Mouse (Mus musculus): Measurements from ENCODE around the gene Sox30.

DNA sequence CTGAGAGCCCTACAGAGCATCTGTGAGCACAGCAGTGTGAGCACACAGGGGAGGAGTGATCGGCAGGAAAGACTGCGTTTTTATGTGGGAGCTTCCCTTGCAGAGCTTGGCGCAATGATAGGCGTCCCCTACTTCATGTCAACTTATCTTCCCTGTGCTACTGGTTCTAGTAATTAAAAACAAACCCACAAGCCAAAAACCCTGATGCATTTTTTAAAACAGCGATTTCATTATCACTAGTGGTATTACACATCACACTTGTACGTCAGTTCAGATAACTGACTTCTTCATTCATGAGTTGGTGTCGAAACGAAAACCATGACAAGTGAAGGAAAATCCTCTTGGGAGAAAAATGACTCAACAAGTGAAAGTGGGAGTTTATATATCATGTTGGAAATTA lies 41.2 kb upstream of the Sox30 start:
- TF ChIP-seq CTCF (IDR thresholded peaks at IDR 0.05; ENCODE audit: low read depth, low read length) (no peak), POLR2A (IDR thresholded peaks at IDR 0.05; ENCODE audit: borderline replicate concordance, low read depth, low read length) (no peak)

Data from bone marrow macrophage, adult 2 months (primary cell).